Mouse (Mus musculus): ENCODE results near the gene Ptpra. TPM values are rescaled to one million over a fixed set of nuclear protein-coding genes. Genes with fewer than 3 reads are reported as not detected.

Gene Ptpra
- polyA plus RNA-seq, 1 experiment from 2014 or later = 29.0 TPM

DNA sequence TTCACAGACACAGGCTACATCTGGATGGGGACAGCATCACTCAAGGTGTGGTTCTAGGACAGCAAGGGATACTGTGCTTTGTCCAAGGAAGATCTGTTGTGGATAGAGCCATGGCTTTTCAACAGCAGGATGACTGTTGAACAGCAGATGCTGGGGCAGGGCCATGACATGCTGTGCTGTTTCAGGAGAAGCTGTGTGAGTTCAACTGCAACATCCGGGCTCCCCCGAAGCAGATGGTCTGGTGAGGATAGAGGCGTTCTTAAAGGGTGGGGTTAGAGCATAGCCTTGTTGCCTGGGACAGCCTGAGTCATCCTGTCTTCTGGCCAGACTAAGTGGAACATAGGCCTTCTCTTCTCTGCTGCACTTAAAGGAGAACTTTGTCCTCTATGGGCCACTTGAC lies 11.2 kb upstream of the Ptpra start:
- Histone ChIP-seq H3K27ac (ENCODE audit: low read length) (no peak overlapping the region), H3K36me3 (ENCODE audit: control insufficient read depth, insufficient read depth, low read length) (peaks cover 11% of the 10 kb centered on the region), H3K27me3 (replicated peaks; ENCODE audit: control insufficient read depth, insufficient read depth, low read length) (no peaks in the 10 kb centered on the region), H3K9ac (ENCODE audit: low read depth, low read length) (no peak overlapping the region), H3K4me3 (ENCODE audit: low read length) (no peak overlapping the region), H3K9me3 (ENCODE audit: control insufficient read depth, low read length) (no peaks in the 10 kb centered on the region), H3K4me2 (ENCODE audit: low read depth, low read length) (no peak overlapping the region), H3K4me1 (ENCODE audit: control insufficient read depth, insufficient read depth, low read length) (no peaks in the 10 kb centered on the region)
- WGBS = 90% methylated on average over 3 of the region's 3 CpGs
- ATAC-seq = no peak

DNA sequence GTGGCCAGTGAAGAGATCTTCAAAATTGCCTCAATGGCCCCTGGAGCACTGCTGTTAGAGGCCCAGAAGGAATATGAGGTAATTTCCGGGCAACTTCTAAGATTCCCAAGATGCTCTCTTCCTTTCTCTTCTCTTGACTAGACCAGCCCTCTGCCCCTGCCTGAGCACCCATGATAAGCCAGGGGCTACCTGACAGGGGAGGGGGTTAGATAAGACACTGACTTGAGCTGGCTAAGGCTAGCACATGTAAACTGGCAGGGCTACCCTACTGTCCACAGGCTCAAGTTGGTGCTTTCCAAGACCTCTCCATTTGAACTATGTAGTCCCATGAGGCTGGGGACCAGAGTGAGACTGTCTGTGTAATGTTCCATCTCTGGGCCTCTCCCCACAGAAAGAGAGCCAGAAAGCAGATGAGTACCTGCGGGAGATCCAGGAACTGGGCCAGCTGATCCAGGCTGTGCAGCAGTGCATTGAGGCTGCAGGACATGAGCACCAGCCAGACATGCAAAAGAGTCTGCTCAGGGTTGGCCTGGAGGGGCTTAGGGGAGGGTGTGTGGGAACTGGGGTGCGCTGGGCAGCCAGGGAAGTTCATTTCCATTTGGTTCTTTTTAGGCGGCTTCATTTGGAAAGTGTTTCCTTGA lies 10.1 kb upstream of the Ptpra start:
- Histone ChIP-seq H3K27me3 (replicated peaks; ENCODE audit: control insufficient read depth, insufficient read depth, low read length) (no peaks in the 10 kb centered on the region), H3K4me3 (ENCODE audit: low read length) (no peak overlapping the region), H3K27ac (ENCODE audit: low read length) (no peak overlapping the region), H3K9ac (ENCODE audit: low read depth, low read length) (no peak overlapping the region), H3K4me1 (ENCODE audit: control insufficient read depth, insufficient read depth, low read length) (no peaks in the 10 kb centered on the region), H3K4me2 (ENCODE audit: low read depth, low read length) (no peak overlapping the region), H3K9me3 (ENCODE audit: control insufficient read depth, low read length) (no peaks in the 10 kb centered on the region), H3K36me3 (ENCODE audit: control insufficient read depth, insufficient read depth, low read length) (peaks cover 11% of the 10 kb centered on the region)
- ATAC-seq = no peak
- 89% methylated on average over 4 of the region's 4 CpGs for whole genome bisulfite sequencing

DNA sequence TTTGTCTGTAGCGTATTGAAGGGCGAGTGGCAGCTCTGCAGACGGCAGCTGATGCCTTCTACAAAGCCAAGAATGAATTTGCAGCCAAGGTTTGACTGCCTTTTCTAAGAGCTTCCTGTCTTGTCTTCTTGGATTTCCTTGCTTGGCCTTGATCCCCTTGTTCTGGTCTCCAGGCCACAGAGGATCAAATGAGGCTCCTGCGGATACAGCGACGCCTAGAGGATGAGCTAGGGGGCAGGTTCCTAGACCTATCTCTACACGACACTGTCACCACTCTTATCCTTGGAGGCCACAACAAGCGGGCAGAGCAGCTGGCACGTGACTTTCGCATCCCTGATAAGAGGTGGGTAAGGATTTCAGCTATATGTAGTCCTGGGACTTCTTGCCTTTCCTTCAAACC lies 7.9 kb upstream of the Ptpra start:
- no peak overlapping the region for H3K4me2 ChIP-seq (ENCODE audit: low read depth, low read length)
- H3K27ac ChIP-seq (ENCODE audit: low read length) = no peak overlapping the region
- no peaks in the 10 kb centered on the region for H3K9me3 ChIP-seq (ENCODE audit: control insufficient read depth, low read length)
- WGBS = 89% methylated on average over 10 of the region's 10 CpGs
- no peak overlapping the region for H3K4me3 ChIP-seq (ENCODE audit: low read length)
- peaks cover 11% of the 10 kb centered on the region for H3K36me3 ChIP-seq (ENCODE audit: control insufficient read depth, insufficient read depth, low read length)
- H3K9ac ChIP-seq (ENCODE audit: low read depth, low read length) = no peak overlapping the region
- no peaks in the 10 kb centered on the region for H3K4me1 ChIP-seq (ENCODE audit: control insufficient read depth, insufficient read depth, low read length)
- no peak for ATAC-seq
- no peaks in the 10 kb centered on the region for H3K27me3 ChIP-seq (replicated peaks; ENCODE audit: control insufficient read depth, insufficient read depth, low read length)

DNA sequence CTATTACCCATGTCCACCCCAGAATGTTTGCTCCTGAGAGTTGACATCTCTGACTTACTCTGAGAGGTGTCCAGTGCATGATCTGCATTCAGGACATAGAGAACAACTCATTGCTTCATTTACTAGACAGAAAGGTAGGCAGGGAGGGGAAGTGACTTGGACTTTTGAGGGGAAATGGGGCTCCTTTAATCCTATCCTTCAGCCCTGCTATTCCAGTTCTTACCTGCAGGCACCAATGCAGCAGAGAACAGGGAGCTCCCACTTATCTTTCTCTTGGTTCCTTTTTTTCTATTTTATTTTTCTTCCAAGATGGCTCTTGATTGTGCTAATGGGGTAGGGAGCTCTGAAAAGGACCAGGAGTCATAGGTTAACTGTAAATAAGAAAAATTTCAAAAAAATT lies 1.6 kb upstream of the Ptpra start:
- no peak for ATAC-seq
- H3K36me3 ChIP-seq (ENCODE audit: control insufficient read depth, insufficient read depth, low read length) = no peaks in the 10 kb centered on the region
- no peaks in the 10 kb centered on the region for H3K9me3 ChIP-seq (ENCODE audit: control insufficient read depth, low read length)
- H3K27me3 ChIP-seq (replicated peaks; ENCODE audit: control insufficient read depth, insufficient read depth, low read length) = no peaks in the 10 kb centered on the region
- H3K27ac ChIP-seq (ENCODE audit: low read length) = no peak overlapping the region
- no peak overlapping the region for H3K4me2 ChIP-seq (ENCODE audit: low read depth, low read length)
- H3K4me3 ChIP-seq (ENCODE audit: low read length) = no peak overlapping the region
- peaks cover 17% of the 10 kb centered on the region for H3K4me1 ChIP-seq (ENCODE audit: control insufficient read depth, insufficient read depth, low read length)
- no peak overlapping the region for H3K9ac ChIP-seq (ENCODE audit: low read depth, low read length)

DNA sequence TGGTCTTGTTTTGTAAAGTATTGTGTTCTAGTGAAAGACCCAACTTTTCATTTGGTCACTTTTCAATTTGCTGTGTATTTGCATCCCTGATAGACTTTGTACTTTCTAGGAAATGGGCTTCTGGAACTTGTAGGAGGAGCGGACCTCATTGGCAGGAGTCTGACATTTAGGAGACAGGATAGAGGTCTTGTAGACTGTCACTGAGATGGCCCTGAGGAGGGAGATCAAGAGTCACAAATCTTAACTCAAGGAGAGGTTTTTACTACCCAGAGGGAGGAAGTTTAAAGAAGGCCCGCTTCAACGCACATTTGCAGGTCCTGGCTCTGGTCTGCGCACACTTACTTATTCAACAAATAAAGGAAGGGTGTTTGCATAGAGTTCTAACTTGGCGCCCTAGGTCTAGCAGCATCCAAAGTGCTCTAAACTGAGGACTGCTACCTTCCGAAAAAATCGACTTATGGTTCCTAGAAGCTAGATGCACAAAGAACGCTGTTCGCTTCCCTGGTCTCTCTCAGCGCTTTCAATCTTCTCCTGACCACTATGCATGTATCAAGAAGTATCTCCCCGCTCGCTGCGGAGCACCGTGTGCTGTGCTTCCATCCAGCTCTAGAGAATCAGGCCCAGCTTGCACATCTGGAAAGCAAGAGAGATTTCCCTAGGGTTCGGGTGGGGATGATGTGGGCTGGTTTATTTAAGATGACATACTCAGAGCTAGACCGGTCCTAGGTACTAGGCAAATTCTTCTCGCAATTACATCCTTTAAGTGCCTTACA lies 871 bp upstream of the Ptpra start:
- Histone ChIP-seq H3K4me1 (ENCODE audit: control insufficient read depth, insufficient read depth, low read length) (peaks cover 17% of the 10 kb centered on the region), H3K9ac (ENCODE audit: low read depth, low read length) (peak overlapping the region; percentile 88), H3K27me3 (replicated peaks; ENCODE audit: control insufficient read depth, insufficient read depth, low read length) (no peaks in the 10 kb centered on the region), H3K4me2 (ENCODE audit: low read depth, low read length) (peak overlapping the region; percentile 78), H3K27ac (ENCODE audit: low read length) (no peak overlapping the region), H3K36me3 (ENCODE audit: control insufficient read depth, insufficient read depth, low read length) (no peaks in the 10 kb centered on the region), H3K4me3 (ENCODE audit: low read length) (peak overlapping the region; percentile 87), H3K9me3 (ENCODE audit: control insufficient read depth, low read length) (no peaks in the 10 kb centered on the region)
- ATAC-seq = no peak; the same call in 1 of the 2 replicates
- WGBS = 7% methylated on average over 17 of the region's 17 CpGs

DNA sequence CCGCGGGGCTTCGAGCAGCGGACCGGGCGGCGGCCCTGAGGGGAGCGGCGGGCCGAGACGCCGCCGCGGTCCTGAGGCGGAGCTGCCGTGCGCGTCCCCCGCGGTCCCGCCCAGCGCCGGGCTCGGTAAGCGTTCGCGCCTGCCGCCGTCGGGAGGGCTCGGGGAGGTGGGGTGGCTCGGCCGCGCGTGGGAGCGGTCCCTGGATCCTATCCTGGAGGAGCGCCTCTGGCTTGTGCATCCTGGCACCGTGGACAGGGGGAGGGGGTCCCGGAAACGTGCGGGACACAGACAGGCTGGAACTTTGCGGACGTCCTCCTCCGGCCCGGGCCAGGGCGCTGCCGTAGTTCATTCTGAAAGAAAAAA lies 337 bp downstream of the Ptpra start:
- H3K27me3 ChIP-seq (replicated peaks; ENCODE audit: control insufficient read depth, insufficient read depth, low read length) = no peaks in the 10 kb centered on the region
- peak overlapping the region; percentile 78 for H3K27ac ChIP-seq (ENCODE audit: low read length)
- H3K36me3 ChIP-seq (ENCODE audit: control insufficient read depth, insufficient read depth, low read length) = no peaks in the 10 kb centered on the region
- ATAC-seq = peak; percentile 93
- WGBS = under 1% methylated on average over 47 of the region's 47 CpGs
- H3K9ac ChIP-seq (ENCODE audit: low read depth, low read length) = peak overlapping the region; percentile 88
- peak overlapping the region; percentile 78 for H3K4me2 ChIP-seq (ENCODE audit: low read depth, low read length)
- peak overlapping the region; percentile 87 for H3K4me3 ChIP-seq (ENCODE audit: low read length)
- peaks cover 17% of the 10 kb centered on the region for H3K4me1 ChIP-seq (ENCODE audit: control insufficient read depth, insufficient read depth, low read length)
- H3K9me3 ChIP-seq (ENCODE audit: control insufficient read depth, low read length) = no peaks in the 10 kb centered on the region

DNA sequence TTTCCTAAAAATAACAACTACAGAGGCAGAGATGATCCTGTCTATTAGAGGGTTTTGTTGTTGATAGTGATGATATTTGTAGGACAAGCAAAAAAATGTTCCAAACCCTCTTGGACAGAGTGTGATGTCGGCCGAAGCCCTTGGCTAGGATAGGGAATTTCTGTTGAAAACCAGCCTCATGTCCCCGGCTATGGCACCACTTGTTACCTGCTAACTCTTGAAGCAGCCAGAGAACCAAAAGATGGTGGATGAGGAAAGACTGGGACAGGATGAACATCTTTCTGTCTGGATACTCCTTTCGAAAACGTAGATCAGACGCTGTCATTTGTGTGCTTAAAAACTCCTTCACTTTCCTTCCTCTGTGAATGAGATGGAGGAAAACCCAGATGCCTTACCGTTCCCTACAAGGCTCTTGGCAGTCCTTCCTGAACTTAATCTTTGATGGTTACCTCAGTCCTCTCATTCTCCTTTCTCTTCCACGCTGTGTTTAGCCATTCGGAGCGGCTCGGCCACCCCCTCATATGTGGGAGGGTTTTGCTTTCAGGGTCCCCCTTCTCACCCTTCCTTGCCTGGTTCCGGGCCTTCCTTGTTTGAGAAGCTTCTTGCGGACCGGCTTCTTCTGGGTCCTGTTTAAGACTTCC lies 1.1 kb downstream of the Ptpra start:
- Histone ChIP-seq H3K27me3 (replicated peaks; ENCODE audit: control insufficient read depth, insufficient read depth, low read length) (no peaks in the 10 kb centered on the region), H3K9ac (ENCODE audit: low read depth, low read length) (peak overlapping the region; percentile 88), H3K9me3 (ENCODE audit: control insufficient read depth, low read length) (no peaks in the 10 kb centered on the region), H3K4me3 (ENCODE audit: low read length) (peak overlapping the region; percentile 87), H3K4me1 (ENCODE audit: control insufficient read depth, insufficient read depth, low read length) (peaks cover 17% of the 10 kb centered on the region), H3K36me3 (ENCODE audit: control insufficient read depth, insufficient read depth, low read length) (no peaks in the 10 kb centered on the region), H3K27ac (ENCODE audit: low read length) (no peak overlapping the region), H3K4me2 (ENCODE audit: low read depth, low read length) (peak overlapping the region; percentile 78)
- no peak for ATAC-seq
- 67% methylated on average over 14 of the region's 14 CpGs for WGBS

DNA sequence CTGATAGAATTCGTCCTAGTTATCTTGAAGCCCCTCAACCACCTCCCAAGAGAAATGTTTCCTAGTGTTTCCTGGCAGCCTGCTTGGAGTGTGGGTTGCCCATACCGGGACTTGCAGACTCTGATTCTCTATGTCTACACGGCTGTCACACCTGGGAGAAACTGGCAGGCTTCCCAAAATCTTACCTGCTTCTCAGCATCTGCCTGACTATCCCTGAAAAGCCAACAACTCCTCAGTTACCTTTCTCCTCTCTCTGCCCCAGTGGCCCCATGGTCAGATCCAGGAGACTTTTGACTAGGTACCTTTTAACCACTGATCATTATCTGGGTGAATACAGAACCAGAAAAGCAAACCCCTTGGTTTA lies 1.6 kb downstream of the Ptpra start:
- no peaks in the 10 kb centered on the region for H3K27me3 ChIP-seq (replicated peaks; ENCODE audit: control insufficient read depth, insufficient read depth, low read length)
- peak overlapping the region; percentile 1; the same call in 1 of the 2 replicates for H3K9ac ChIP-seq (ENCODE audit: low read depth, low read length)
- H3K4me1 ChIP-seq (ENCODE audit: control insufficient read depth, insufficient read depth, low read length) = peaks cover 17% of the 10 kb centered on the region
- H3K4me2 ChIP-seq (ENCODE audit: low read depth, low read length) = peak overlapping the region; percentile 78
- H3K9me3 ChIP-seq (ENCODE audit: control insufficient read depth, low read length) = no peaks in the 10 kb centered on the region
- H3K27ac ChIP-seq (ENCODE audit: low read length) = no peak overlapping the region
- no peak overlapping the region for H3K4me3 ChIP-seq (ENCODE audit: low read length)
- no peak for ATAC-seq
- no peaks in the 10 kb centered on the region for H3K36me3 ChIP-seq (ENCODE audit: control insufficient read depth, insufficient read depth, low read length)
- 58% methylated on average over 3 of the region's 3 CpGs for WGBS

DNA sequence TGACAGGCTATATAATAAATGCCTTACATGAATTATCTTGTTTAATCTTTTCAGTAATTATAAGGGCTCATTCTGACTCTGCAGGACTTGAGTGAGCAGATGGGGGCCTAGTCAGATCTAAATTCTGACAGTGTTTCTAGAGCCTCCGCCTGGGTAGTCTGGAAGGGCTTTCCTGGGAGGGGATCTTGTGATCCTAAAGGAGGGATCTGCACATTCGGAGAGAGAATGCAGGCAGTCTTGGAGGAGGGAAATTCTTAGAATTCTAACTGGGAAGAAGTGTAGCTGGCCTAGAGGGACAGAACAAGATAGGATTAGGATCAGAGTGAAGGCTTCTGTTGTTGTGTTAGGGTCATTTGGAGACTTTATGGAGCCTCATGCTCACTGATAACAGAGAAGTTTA lies 2.2 kb downstream of the Ptpra start:
- no peak overlapping the region for H3K9ac ChIP-seq (ENCODE audit: low read depth, low read length)
- H3K4me3 ChIP-seq (ENCODE audit: low read length) = no peak overlapping the region
- 59% methylated on average over 2 of the region's 2 CpGs for WGBS
- H3K36me3 ChIP-seq (ENCODE audit: control insufficient read depth, insufficient read depth, low read length) = no peaks in the 10 kb centered on the region
- H3K27ac ChIP-seq (ENCODE audit: low read length) = no peak overlapping the region
- H3K4me2 ChIP-seq (ENCODE audit: low read depth, low read length) = no peak overlapping the region
- no peak for ATAC-seq
- peaks cover 17% of the 10 kb centered on the region for H3K4me1 ChIP-seq (ENCODE audit: control insufficient read depth, insufficient read depth, low read length)
- H3K27me3 ChIP-seq (replicated peaks; ENCODE audit: control insufficient read depth, insufficient read depth, low read length) = no peaks in the 10 kb centered on the region
- no peaks in the 10 kb centered on the region for H3K9me3 ChIP-seq (ENCODE audit: control insufficient read depth, low read length)
